Mouse (Mus musculus) regulatory T cell (primary cell): ENCODE results near the gene Rad54l2.

Experiments used
- in situ Hi-C: fragments of 300-600 bp; cut with MboI, MseI; formaldehyde crosslinking; loops from one replicate; pipeline ENCODE4 v1.15.1; 2025; ENCODE audit warnings: high pct_unique_total_duplicates

The Rad54l2 gene

DNA sequence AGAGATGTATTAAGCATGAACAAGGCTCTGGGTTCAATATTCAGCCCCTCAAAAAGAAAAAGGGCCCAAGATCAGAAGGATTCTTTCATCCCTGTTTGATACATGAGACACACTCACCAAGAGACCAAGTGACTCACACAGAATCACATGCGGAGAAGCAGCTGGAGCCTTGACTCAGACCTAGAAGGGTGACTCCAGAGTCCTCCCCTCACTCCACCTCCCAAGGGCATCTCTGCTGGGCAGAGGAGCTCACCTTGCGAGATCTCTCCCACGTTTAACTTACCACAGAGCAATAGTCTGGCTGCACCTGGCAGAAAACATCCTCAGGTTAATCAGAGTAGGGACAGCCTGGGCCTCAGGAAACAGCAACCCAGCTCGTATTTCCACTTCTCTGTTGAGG lies 110.8 kb downstream of the Rad54l2 start:
- in situ Hi-C loops, result loop anchor here (25.0 kb wide), 1 partner anchor 1616 kb away; the partner anchor contains the start of gene Mrpl3

DNA sequence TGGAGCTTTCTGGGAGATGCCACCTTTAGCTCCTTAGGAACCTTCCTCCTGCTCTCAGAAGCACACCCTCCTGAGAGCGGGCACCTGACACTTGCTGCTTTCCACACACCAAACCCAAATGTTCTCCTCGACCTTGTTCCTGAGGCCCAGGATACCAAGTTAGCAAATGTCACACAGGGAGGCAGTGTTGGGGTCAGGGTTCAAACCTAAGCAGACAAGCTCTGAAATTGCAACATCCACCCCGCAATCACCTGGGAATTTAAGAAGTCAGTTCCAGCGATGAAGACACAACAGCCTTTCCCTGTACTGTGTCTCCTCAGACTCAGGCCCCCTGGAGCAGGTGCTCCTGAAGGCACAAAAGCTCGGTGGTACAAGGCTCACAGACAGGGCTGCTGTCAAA lies 111.3 kb downstream of the Rad54l2 start:
- in situ Hi-C loops, result loop anchor here (25.0 kb wide), 1 partner anchor 1615 kb away; the partner anchor contains the start of gene Mrpl3

DNA sequence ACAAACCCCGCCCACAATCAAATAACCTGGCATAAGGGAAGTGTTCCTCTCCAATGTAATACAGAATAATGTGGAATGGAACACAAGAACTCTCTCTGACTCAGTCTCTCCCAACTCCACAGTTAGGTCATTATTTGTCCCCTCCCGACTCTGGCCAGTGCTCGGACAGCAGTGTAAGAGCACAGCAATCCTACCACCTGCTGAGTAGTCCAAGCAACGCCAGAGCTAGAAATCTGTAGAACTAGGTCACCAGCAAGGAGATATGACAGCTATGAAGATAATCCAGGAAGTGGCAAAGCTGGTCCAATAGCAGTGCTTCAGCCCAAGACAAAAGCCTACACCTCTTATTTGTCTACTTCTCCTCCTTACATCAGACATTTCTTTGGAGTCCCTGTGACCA lies 112.4 kb downstream of the Rad54l2 start:
- in situ Hi-C loops, result loop anchor here (25.0 kb wide), 1 partner anchor 1614 kb away; the partner anchor contains the start of gene Mrpl3

DNA sequence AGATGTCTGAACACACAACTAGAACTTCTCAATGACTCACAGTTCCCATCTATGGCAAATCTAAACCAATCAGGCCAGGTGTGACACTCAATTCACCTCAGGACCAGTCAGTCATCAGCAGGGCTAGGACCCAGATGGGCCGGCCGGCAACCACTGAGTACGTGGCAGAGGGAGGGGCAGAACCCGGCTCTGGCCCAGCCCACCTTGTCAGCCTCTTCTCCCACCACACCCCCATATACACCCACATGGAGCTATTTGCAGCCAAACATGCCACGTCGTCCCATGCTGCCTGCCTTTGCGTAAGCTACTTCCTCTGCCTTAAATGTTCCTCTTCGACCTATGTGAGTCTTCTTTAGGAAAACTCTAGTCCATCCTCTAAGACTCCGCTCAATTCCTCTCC lies 113.0 kb downstream of the Rad54l2 start:
- in situ Hi-C loops, result loop anchor here (25.0 kb wide), 1 partner anchor 1614 kb away; the partner anchor contains the start of gene Mrpl3

DNA sequence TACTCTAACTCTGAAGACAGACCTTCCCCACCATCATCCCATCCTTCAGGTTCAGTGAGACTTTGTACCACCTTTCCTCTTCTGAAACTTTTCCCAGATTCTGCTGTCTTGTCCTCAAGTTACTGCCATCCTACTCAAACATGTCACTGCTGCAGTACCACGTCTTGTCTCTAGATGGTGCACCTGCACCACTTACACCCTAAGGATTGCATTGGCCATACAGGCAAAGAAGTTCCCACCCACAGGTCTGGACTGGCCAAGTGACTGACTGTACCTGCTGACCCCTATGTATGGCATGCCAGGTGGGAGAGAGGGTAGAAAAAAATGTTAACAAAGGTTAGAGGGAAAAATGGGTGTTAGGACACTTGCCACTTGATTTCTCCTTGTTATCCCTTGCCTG lies 113.5 kb downstream of the Rad54l2 start:
- in situ Hi-C loops, result loop anchor here (25.0 kb wide), 1 partner anchor 1613 kb away; the partner anchor contains the start of gene Mrpl3

DNA sequence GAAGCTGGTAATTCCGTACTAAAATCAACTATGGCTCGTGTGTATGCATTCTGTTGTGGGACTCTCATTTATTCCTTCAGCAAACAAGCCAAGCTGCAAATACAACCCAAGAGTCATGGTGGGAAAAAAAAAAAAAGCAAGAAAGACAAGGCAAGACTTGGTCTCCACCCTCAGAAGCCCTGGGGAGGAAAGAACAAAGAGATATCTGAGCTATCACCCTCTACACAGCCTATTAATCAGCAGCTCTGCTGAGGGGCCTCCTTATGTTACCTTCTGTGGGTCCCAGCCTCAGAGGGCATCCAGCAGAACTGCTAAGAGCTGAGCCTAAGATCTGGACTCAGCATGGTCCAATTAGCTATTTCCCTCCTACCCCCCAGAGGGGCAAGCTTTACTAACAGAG lies 115.1 kb downstream of the Rad54l2 start:
- in situ Hi-C loops, result loop anchor here (5.0 kb wide), 2 partner anchors 53 to 143 kb away; no protein-coding TSS in a partner anchor

DNA sequence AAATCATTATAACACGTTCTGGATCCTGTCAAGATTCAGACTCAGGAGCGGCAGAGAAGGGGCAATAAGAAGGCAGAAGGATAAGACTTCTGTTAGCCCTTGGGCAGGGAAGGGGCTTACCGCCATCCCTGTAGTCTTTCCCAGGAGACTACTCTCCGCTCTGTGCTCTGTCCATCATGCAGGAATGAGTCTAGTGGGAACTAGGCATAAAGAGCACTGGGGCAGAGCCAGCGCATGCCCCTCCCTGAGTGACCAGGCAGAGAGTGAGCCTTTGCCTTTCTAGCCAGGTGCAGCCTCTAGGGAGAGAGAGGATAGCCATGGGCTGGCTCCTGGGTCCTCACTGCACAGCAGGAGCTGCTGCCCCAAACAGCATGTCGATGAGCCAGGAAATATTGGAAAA lies 124.1 kb downstream of the Rad54l2 start:
- in situ Hi-C loops, result no loop called here

DNA sequence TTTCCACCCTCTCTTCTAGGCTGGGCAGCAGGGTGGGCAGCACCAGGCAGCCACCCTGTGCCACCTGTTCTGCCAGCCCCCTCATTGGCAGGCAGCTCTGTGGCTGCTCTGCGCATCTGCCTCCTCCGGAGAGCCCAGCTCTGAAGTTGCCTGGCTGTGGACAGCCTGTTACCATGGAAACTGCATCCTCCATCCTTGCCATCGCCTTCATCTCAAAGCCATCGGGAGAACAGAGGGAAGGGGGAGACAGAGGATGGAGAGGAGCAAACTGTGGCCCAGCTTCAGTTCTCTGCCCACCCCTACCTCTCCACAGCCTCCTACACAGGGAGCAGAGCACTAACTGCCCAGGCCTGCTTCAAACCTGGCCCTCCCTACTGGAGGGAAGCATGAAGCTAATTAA lies 124.6 kb downstream of the Rad54l2 start:
- in situ Hi-C loops, result no loop called here

DNA sequence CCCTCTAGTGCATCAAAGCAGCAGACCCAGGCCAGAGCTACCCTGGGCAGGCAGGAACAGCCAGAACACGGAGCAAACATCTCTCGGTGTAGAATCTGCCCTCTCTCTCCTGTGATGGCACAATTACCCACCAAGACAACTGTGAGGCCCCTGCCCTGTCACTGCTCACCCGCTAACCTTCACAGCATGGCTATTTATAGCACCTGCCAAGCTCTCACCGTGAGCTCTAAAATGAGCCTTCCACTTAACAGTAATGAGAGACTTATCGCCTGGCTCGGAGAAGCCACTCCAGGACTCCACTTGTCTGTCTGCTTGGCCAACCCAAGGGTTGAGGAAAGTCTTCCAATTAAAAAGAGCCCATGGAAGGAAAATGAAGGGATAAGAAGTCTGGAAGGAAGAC lies 125.8 kb downstream of the Rad54l2 start:
- in situ Hi-C loops, result no loop called here

DNA sequence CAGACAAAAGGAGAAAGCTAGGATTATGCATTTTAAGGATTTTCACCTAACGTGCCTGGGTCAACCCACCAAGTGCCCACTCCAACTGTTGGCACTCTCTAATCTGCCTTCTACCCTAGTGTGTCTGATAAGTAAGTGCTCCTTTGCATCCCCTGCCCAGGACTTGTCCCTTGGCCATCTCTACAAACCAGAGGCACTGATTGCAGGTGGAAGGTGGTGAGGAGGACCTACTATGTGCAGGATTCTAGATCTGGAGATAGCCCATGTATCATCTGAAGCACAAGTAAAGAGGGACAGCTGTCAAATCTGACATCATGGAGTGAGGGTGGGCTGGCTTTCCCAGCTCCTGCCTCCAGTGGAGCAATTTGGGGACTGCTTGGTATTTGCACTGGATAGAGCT lies 129.1 kb downstream of the Rad54l2 start:
- in situ Hi-C loops, result no loop called here

DNA sequence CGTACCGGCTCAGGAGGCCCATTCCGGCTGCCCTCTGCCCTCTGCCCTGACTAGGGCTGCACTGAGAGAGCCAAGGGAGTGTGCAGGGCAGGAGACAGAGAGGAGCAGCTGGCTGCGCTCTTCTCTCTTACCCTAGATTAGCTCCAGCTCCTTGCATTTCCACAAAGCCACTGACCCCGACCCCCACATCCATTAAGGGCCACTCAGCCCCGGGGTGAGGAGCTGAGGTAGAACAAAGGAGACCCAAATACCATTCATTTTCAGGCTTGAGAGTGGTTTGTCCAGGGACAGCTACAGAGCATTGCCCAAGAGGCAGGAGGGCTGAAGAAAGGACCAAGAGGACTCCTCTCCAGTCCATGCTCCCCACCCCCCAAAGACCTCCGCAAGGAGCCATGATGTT lies 129.6 kb downstream of the Rad54l2 start:
- in situ Hi-C loops, result no loop called here

DNA sequence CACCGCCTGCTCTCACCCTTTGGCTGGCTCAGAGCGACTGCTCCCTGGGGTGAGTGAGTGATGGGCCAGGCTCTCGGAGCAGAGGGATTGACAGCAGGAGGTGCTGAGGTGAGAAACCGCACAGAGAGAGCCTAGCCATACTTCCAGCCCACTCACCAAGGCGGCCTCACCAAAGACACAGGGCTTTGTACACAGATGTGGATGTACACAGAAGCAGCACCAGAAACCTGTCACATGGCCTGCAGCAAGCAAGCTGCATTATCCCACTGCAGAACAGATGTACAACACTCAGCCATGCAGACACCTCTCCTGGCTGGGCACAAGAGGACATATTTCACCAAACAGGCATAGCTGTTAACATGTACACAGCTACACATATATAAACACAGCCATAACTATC lies 131.4 kb downstream of the Rad54l2 start:
- in situ Hi-C loops, result no loop called here

DNA sequence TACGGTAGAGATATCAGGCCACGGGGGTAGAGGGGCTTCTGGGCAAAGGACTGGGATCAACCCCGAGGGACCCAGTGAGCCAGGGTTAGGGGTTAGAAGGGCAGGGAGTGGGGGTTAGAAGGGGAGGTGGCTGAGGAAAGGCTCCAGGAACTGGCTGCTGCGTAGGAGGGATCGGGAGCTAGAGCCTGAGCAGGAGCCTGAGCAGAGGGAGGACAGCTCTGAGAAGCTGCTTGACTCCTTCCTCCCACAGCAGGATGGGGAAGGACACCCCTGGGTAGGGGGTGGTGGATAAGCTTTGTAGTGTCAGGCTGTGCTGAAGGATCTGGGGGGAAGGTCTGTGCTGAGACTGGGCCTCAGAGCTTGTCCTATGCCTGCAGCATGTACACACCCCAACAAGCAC lies 132.2 kb downstream of the Rad54l2 start:
- in situ Hi-C loops, result no loop called here

DNA sequence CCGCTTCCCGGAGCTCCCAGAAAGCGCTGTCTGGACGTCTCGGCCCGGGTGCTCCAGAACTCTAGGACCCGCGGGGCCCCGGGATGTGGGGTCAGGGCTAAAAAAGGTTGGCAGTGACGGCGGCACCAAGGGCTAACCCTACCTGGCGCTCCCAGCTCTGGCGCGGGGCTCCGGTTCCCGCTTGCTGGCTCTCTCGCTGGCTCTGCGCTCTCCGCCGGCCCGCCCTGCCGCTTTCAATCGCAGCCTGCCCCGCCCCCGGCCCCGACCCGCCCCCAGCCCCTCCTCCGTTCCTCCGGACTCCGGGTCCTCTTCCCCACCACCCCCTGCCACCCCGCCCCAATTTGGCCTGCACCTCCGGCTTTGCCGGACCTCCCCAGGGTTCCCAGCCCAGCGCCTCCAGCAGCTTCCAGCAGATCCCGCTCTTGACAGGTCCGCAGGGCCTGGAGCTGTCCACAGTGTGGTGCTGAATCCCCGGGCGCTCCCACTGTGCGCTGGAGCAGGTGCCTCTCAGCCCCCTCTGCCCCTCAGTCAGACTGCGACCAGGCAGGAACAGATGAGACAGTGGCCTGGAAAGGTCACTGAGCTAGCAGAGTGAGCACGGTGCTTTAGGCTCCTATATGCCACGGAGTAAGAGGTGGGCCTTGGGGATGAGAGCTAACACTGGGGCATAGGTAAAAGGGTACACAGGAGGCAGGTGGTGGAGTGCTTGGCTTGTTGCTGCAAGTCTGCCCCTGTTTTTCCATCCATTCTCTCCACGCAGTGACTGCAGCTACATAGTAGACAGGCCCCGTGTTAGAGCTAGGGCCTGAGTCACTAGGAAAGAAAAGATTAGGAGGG lies 132.9 kb downstream of the Rad54l2 start, which contains the start of gene Grm2:
Gene Grm2, minus strand, starts transcription at position 199 of the 837 bp plus-strand sequence.
- in situ Hi-C loops, result no loop called here

DNA sequence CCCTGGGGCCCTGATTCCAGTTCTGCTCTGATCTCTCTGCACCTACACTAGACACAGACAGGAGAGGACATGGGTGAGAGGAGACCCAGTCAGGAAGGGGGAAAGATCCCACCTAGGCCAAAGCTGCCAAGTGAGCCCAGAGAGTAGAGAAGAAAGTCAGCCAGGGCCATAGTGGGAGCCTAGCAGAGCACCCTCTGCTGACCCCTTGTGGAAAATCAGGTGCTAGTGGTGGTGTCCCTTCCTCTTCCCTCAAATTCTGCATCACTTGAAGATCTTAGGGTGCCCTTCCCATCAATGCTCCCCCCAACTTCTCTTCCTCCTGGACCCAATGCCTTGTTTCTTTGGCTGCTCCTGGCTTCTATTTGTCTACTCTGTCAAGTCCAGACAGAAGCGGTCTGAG lies 136.3 kb downstream of the Rad54l2 start:
- in situ Hi-C loops, result loop anchor here (5.0 kb wide), 1 partner anchor 55 kb away; no protein-coding TSS in a partner anchor

DNA sequence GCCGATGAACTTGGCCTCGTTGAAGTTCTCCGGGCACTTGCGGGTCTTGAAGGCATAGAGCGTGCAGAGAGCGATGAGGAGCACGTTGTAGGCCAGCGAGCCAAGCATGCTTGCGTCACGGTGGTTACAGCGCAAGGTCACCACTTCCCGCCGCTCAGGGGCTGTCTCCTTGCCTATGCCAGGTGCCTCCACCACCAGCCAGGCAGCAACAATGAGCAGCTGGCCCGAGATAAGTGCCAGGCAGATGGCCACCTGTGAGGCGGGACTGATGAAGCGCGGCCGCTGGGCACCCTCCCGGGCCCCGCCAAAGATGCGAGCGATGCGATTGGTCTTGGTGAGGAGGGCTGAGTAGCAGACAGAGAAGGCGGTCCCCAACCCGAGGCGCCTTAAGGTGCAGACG lies 141.8 kb downstream of the Rad54l2 start:
- in situ Hi-C loops, result no loop called here

DNA sequence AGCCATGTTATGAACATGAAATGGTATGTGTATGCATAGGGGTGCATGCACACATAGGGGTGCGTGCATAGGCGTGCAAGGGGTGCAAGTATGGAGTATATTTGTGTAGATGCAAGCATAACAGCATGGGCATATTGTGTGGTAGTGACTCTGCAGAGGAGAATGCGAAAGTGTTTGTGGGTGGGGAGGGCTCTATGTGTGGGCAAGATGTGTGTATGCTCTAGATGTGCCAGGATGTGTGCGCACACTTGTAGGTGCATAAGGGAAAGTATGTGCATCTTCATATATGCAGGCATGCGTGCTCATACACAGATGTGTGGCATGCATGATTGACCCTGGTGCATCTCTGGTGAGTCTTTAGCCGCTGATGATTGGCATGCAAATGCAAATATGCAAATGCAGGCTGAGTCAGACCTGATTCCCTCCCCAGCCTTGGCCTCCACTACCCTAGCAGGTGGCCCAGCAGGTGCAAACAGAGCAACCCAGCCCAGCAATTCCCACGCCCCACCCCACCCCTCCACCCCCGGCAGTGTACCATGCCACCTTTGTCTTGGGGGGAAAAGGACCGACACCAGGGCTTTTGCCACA lies 143.2 kb downstream of the Rad54l2 start:
- in situ Hi-C loops, result no loop called here

DNA sequence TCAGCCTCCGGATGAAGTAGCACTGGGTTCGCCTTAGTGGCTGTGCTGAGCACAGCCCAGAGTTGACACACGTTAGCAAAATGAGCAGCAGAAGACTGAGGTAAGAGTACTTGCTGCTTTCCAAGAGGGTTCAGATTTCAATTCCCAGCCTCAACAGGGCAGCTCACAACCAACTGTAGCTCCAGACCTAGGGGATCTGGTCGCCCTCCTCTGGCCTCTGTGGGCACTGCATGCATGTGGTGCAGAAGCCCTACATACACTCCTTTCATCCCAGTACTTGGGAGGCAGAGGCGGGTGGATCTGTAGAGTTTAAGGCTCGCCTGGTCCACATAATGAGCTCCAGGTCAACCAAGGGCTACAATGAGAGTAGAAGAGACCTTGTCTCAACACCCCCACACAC lies 145.2 kb downstream of the Rad54l2 start:
- in situ Hi-C loops, result no loop called here

DNA sequence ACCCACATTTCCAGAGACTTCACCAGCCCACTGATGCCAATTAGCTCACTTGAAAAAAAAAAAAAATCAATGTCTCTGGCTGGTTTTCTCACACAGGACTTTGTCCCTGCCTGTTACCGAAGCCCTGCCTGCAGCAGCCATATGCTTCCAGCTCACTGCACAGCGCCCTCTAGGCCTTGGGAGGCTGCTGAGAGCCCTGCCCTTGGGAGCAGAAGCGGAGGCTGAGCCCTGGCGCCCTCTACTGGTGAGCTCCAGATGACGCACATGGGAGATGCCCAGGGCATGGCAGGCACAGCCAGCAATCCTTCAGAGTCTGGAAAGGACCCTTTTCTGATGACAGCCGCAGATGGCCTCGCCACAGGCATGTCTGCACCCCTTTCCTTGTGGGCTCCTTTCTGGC lies 145.9 kb downstream of the Rad54l2 start:
- in situ Hi-C loops, result no loop called here

DNA sequence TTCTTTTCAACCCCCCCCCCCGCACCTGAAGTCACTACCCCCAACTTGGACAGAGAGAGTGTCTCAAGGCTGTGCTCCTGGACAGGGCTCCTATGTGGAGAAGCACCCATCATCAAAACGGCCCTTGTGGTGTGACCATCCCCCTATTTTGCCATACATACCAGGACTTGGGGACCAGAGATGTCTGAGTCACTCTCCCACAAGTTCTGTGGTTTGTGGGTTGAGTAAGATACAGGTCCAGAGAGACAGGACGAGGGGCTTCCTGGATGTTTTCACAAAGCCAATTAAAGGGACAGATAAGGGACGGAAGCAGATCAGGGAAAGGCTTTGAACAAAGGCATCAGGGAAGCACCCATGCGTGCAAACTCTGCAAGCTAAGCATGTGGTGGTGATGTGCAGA lies 147.6 kb downstream of the Rad54l2 start:
- in situ Hi-C loops, result no loop called here

DNA sequence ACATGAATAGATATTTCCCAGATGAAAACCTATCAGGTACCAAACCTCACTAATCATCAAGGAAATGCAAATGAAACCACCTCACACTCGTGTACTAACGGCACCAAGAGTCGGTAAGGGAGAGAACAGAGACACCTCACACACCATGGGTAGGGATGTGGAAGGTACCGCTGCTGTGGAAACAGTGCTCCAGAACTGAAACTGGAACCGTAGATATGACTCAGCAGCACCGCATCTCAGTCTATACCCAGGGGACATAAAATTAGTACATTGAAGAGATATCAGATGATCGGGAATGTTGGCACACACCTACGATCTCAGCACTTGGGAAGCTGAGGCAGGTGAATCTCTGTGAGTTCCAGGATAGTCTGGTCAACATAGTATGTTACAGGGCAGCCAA lies 150.8 kb downstream of the Rad54l2 start:
- in situ Hi-C loops, result no loop called here
